Mouse (Mus musculus): ENCODE data around the gene Apoc4.
A peak's percentile ranks its signal among the peaks of the same experiment; 100 is the strongest.

Gene Apoc4

GRCm38 (mm10) chr7:19677872-19678271 is 3.4 kb downstream of the Apoc4 start, which contains the start of gene Apoc2:
Gene Apoc2, minus strand, starts transcription at chr7:19677941.
- no peak for DNase-seq (ENCODE audit: low read depth, low spot score)

GRCm38 (mm10) chr7:19676662-19677061 is 4.6 kb downstream of the Apoc4 start:
- no peak for DNase-seq (ENCODE audit: low read depth, low spot score)

- DNase-seq (ENCODE audit: low read depth, low spot score) = no peak
Observed at GRCm38 (mm10) chr7:19675824-19676223, 5.5 kb downstream of the Apoc4 start.

- DNase-seq (ENCODE audit: low read depth, low spot score) = no peak
Observed at GRCm38 (mm10) chr7:19673083-19673699, 8.1 kb downstream of the Apoc4 start.

- DNase-seq (ENCODE audit: low read depth, low spot score) = no peak
Observed at GRCm38 (mm10) chr7:19671511-19671910, 9.8 kb downstream of the Apoc4 start.

- peak; percentile 94 for DNase-seq (ENCODE audit: low read depth, low spot score)
Observed at GRCm38 (mm10) chr7:19668947-19669721, 12.1 kb downstream of the Apoc4 start.

GRCm38 (mm10) chr7:19667434-19667833 is 13.8 kb downstream of the Apoc4 start:
- DNase-seq (ENCODE audit: low read depth, low spot score) = peak; percentile 87

GRCm38 (mm10) chr7:19666750-19667149 is 14.5 kb downstream of the Apoc4 start:
- peak; percentile 68 for DNase-seq (ENCODE audit: low read depth, low spot score)

GRCm38 (mm10) chr7:19664955-19665841 is 16.1 kb downstream of the Apoc4 start, which contains the start of gene Clptm1:
Gene Clptm1, minus strand, starts transcription at chr7:19665033.
- DNase-seq (ENCODE audit: low read depth, low spot score) = peak; percentile 99

- no peak for DNase-seq (ENCODE audit: low read depth, low spot score)
Observed at GRCm38 (mm10) chr7:19664455-19664954, 16.8 kb downstream of the Apoc4 start.

- no peak for DNase-seq (ENCODE audit: low read depth, low spot score)
Observed at GRCm38 (mm10) chr7:19663940-19664339, 17.3 kb downstream of the Apoc4 start.

- DNase-seq (ENCODE audit: low read depth, low spot score) = no peak
Observed at GRCm38 (mm10) chr7:19652614-19653013, 28.7 kb downstream of the Apoc4 start.

GRCm38 (mm10) chr7:19651063-19651786 is 30.1 kb downstream of the Apoc4 start:
- no peak for DNase-seq (ENCODE audit: low read depth, low spot score)

GRCm38 (mm10) chr7:19641223-19641622 is 40.1 kb downstream of the Apoc4 start:
- no peak for DNase-seq (ENCODE audit: low read depth, low spot score)

GRCm38 (mm10) chr7:19635074-19635827 is 46.0 kb downstream of the Apoc4 start:
- DNase-seq (ENCODE audit: low read depth, low spot score) = no peak

- no peak for DNase-seq (ENCODE audit: low read depth, low spot score)
Observed at GRCm38 (mm10) chr7:19634591-19634990, 46.7 kb downstream of the Apoc4 start.

GRCm38 (mm10) chr7:19633855-19634254 is 47.4 kb downstream of the Apoc4 start:
- DNase-seq (ENCODE audit: low read depth, low spot score) = no peak

GRCm38 (mm10) chr7:19633197-19633596 is 48.1 kb downstream of the Apoc4 start:
- no peak for DNase-seq (ENCODE audit: low read depth, low spot score)

- no peak for DNase-seq (ENCODE audit: low read depth, low spot score)
Observed at GRCm38 (mm10) chr7:19632720-19633119, 48.6 kb downstream of the Apoc4 start.

GRCm38 (mm10) chr7:19632275-19632674 is 49.0 kb downstream of the Apoc4 start:
- no peak for DNase-seq (ENCODE audit: low read depth, low spot score)
